Mouse (Mus musculus) ES-CJ7 (cell line): Measurements from ENCODE around the gene Foxn2.

ENCODE experiments used
- DNase-seq: peaks from one replicate; pipeline ENCODE4 v3.0.0; 2011; ENCODE audit warnings: low read depth, low spot score

Foxn2 gene

DNA sequence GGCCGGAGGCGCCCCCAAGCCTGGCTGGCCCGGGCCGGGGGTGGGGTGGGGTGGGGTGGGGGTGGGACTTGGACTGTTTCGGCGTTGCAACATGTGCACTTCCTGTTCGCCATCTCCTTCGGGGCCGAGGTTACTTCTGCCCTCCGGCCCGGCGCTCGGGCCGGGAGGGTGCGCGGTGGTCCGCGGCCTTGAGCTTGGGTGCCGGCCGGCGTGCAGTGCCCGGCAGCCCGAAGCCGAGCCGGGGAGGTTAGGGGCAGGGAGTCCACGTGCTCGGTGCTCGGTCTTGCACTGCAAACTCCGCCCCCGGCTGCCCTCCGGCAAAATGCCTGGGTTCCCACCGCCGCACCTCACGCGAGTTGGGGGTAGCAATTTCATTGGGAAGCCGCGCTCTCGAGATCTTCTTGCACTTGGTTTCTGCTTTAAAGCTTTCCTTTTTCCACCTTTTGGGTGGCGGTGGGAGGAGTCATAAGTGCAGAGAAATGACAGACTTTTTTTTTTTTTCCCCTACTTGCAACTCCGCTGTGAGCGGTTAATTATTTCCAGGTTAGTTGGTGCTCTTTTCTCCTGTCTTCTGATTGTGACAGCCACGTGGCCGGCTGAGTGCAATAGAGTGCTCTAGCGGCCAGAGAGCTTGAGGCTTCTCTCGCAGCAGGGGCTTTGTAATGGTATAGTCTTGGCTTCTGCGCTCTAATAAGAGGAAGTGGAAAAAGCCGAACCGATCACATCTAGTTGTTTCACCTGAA is 1.1 kb downstream of the Foxn2 start:
- peak; percentile 87 for DNase-seq

DNA sequence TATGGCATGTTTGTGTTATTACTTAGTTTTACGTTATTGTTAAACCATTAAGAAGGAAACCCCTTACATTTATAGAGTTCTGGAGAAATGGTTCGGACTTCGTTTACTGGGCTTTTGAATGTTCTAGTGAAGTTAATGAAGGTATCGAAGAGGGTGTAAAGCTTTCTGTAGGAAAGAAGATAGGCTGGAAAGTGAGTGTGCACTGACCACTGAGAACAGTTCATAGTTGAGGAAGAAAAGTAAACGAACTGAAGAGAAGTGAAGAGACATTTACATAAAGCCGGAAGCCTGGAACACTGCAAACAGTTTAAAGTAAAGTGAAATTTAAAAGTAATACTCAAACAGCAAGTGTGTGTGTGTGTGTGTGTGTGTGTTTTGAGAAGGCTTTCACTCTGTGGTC is 2.1 kb downstream of the Foxn2 start:
- no peak for DNase-seq

DNA sequence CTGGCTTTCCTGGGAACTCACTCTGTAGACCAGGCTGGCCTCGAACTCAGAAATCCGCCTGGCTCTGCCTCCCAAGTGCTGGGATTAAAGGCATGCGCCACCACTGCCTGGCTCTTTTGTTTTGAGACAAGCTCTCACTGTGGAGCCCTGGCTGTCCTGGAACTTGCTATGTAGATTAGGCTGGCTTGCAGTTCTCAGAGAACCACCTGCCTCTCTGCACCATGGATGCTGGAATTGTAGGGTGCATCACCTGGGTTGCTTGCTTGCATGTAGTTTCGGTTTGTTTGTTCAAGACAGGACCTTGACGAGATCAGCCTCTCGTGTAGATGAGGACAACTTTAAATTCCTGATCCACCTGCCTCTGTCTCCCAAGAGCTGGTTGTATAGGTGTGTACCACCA is 2.7 kb downstream of the Foxn2 start:
- peak; percentile 74 for DNase-seq

DNA sequence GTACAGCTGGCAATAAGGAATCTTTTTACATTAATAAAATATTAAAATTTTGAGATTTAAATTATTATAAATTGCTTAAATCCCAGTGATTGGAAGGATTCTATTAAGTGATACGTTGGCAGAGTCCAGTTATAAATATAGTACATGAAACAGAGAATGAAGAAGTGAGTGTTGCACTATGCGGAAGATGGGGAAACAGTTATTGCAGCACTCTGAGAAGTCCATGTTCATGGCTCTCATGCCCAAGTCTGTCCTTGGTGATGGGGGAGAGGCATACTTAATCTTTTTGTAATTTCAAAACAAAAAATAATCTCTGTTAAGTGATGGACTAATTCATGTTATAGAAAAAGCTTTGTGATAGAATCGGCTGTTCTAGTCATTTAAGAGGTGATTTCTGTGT is 17.6 kb downstream of the Foxn2 start:
- no peak for DNase-seq

DNA sequence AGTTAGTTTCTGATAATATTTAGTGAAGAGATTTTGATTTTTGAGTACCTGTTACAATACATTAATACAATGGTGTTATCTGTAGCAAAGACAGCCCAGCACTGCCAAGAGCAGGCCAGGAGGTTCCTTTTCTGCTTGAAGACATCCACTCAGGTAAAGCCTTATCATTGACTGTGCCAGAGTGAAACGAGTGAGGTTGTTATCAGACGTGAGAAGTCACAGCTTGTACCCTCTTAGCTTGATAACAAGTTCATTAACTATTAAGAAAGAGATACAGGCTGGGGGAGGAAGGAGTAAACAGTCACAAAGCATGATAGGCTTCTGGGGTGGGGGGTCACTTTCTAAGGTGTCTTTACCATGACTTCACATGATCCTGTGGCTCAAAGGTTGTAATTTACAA is 19.0 kb downstream of the Foxn2 start:
- no peak for DNase-seq

DNA sequence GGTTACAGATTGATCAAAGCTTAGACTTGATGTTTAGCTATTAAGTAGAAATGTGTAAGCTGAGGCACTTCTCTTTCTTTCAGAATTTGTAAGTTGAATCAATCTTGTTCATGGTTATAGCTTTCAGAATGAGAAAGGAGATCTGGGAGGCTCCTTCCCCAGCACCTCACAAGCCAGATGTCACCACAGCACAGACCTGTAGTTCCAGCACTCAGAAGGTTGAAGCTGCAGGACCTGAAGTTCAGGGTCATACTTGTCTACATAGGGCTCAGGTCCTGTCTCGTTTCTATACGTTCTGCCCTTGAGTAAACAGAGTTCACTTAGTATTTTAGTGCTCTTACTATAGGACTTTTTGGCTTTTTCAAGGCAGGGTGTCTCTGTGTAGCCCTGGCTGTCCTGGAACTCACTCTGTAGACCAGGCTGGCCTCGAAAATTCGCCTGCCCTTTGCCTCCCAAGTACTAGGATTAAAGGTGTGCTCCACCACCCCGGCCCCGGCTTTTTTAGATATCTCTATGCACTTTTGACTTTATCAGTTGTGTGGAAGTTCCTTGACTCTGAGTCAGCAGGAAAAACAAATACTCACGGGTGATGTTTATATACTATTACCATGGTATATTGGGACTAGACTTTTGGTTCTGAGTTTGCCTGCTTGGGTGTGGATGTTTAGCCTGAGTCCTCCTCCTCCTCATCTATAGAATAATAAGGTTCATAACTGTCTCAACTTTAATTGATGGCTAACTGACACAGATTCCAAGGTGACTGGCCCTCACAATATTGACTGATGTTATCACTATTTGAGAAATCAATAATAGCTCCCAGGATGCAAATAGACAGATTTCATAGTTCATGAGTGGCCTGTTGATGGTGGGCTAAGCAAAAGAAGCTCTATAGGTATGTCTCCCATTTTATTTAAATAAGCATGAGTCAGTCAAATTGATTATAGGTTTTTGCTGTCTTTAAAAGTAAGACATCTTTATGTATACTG is 19.7 kb downstream of the Foxn2 start:
- DNase-seq, result no peak

DNA sequence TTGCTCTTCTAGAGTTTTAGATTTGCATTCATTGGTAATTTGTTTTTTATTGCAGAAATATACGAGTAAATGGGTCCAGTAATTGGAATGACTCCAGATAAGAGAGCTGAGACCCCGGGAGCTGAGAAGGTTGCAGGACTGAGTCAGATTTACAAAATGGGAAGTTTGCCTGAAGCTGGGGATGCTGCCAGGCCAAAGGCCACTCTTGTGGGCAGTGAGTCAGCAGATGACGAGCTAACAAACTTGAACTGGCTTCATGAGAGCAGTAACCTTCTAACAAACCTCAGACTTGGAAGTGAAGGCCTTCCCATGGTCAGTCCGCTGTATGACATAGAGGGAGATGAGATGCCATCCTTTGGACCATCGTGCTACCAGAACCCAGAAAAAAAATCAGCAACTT is 22.1 kb downstream of the Foxn2 start:
- no peak for DNase-seq

DNA sequence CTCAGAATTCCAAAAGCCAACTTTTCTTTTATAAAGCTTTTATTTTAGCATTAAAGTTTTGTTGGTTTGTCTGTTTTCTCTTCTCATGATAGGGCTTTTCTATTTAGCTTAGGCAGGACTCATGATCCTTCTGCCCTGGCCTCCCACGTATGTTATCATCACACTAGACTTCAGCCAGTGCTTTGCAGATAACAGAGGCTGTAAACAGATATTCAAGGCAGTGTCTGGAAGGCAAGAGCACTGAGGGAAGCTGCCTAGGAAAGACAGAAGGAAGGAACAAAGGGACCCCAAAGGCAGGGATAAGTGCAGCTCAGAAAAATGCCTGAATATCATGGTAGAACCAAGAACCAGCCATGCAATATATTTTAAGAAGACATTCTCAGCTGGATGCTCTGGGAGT is 26.1 kb downstream of the Foxn2 start:
- DNase-seq, result no peak

DNA sequence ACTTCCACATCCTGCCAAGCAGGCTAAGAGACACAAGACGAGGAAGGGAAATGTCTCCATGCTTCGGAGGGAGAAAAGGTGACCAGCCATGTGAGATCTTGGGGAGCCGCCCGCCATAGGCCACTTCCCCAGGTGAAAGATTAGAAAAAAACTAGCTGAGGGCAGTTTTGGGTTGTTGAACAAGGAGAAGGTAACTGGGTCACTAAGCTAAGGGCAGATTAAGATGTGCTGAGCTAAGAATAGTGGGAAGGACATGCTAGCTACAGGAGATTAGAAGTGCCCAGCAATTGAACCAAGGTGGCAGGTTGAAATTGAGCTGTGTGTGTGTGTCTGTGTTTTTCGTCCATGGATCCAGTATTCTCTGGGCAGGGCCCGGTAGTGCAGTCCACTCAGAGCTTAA is 27.2 kb downstream of the Foxn2 start:
- no peak for DNase-seq

DNA sequence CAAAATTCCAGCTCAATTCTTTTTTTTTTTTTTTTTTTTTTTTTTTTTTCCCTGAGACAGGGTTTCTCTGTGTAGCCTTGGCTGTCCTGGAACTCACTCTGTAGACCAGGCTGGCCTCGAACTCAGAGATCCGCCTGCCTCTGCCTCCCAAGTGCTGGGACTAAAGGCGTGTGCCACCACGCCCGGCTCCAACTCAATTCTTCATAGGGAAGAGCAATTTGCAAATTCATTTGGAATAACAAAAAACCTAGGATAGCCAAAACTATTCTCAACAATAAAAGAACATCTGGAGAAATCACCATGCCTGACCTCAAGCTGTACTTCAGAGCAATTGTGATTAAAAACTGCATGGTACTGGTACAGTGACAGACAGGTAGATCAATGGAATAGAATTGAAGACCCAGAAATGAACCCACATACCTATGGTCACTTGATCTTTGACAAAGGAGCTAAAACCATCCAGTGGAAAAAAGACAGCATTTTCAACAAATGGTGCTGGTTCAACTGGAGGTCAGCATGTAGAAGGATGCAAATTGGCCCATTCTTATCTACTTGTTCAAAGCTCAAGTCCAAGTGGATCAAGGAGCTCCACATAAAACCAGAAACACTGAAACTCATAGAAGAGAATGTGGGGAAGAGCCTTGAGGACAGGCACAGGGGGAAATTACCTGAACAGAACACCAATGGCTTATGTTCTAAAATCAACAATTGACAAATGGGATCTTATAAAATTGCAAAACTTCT is 28.3 kb downstream of the Foxn2 start:
- DNase-seq, result peak; percentile 76

DNA sequence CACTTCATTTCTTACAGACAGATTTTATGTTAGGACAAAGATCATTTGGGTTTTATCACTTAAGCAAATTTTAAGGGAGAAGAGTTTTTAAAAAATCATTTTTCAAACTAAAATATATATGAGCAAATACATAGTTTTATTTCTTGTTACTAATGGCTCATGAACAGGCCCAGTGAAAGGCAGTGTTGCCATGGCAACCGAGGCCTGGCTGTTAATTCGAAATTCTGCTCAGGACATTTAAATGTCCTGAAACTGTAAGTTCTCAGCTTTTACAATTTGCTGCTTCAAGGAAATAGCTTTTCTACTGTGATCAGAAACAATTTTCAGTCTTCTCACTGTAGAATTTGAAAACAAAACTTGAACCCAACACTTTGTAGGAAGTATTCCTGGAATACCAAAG is 33.3 kb downstream of the Foxn2 start:
- DNase-seq, result no peak

DNA sequence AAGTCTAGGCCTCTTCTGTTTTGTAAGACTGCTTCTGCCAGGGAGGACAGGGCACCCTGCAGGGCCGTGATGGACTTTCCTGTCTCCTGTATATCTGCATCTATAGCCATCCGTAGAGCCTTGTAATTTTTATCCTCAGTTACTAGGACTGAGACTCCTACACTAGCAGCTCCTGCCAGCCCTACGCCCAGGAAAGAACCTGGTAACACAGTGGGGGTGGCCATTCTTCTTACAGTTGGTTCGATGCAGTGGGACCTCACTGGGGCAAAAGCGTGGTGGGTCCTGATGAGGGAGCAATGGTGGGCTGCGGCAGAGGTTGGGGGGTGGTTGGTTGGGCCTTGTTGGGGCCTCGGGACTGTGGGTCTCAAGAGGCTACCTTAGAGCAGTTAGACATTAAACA is 36.7 kb downstream of the Foxn2 start:
- DNase-seq, result no peak

DNA sequence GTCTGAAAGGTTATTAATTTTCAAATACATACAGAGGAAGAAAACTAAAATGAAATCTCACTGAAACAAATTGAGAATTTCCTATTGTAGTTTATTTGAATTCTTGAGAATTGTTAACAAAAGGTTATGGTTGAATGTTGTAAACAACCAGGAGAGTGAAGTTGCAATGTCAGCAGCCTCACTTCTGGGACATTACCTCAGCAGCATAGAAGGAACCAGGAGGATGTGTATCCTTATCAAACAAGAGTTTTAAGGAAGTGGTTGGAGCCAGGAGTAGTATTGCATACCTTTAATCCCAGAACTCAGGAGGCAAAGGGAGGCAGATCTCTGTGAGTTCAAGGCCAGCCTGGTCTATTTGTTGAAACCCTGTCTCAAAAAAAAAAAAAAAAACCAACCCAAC is 37.2 kb downstream of the Foxn2 start:
- DNase-seq, result no peak

DNA sequence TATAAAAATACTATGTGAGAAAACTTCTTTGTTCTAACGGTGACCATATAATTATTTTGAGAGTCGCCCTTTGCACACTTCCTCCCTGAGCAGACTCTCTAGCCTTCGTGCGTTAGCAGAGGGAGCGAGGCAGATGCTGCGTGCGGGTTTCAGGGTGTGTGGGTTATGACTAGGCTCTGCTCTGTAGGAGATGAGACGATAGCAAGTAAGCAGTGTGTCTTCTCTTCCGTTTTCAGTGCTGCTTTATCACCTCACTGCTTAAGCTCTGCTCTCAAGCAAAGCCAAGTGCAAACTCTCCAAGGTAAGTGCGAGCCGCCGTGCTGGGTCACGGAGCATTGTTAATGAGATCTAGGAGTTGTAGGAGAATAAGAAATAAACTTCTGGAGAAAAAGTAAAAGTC is 38.5 kb downstream of the Foxn2 start:
- no peak for DNase-seq

DNA sequence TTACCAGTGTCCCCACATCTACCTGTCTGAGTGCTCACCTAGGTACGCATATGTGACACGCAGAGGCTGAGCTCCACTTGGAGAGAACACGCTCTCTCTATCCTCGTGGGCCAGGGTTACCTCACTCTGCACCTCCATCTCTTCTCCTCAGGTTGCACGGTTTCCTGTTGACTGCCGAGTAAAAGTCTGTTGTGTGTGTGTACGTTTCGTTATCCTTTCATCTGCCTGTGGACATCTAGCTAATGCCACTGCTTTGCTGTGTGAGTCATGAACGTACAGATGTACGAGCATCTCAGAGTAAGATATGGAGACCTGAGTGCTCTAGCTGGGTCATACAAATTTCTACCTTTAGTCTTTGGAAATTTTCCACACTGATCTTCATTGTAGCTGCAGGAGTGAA is 39.9 kb downstream of the Foxn2 start:
- DNase-seq, result no peak

DNA sequence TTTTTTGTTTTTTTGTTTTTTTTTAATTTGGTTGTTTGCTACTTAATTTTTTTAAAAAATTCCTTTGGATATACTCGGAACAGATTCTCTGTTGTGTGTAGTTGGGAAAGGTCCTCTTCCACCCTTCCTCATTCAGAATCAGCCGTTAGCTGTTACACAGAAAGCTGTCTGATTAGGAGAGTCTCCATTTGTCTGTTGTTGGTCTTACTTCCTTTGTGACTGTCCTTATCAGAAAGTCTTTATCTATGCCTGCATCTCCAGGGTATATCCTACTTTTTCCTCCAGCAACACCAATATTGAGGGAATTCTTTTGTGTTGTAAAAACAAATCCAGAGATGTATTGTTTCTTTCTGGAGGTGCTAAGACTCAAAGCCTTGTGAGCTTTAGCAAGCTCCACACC is 40.6 kb downstream of the Foxn2 start:
- DNase-seq, result no peak

DNA sequence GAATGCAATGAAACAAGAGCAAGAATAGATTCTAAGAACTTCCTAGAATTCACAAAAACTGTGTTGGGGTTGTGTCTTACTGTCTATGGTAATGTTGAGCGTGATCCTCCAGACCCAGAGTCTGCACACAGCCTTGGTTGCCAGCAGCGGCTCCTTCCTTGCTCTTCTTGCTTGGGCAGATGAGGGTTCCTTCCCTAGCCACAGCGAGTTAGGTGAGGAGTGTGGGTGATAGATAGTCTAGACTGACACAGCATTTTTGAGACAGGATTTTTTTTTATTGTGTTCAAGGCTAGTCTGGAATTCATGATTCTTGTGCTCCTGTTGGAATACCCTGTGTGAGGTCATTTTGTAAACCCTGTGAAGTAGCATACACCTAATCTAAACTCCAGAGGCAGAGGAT is 41.1 kb downstream of the Foxn2 start:
- no peak for DNase-seq

DNA sequence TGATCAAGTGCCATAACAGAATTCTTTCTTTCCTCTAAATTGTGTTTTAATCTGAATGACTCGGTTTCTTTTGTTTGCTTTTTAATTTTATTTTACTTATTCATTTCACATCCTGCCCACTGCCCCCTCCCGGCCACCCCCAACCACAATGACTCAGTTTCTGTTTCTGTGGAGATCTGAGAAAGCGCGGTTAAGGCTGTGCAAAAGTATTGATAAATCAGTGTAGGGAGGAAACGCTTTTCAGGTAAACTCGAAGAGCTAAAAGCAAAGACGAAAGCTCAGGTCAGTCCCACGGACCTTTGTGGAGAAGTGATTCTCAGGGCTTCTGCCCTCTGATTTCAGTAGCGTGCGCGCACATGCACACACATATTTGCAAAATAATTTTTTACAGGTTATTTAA is 44.0 kb downstream of the Foxn2 start:
- no peak for DNase-seq

DNA sequence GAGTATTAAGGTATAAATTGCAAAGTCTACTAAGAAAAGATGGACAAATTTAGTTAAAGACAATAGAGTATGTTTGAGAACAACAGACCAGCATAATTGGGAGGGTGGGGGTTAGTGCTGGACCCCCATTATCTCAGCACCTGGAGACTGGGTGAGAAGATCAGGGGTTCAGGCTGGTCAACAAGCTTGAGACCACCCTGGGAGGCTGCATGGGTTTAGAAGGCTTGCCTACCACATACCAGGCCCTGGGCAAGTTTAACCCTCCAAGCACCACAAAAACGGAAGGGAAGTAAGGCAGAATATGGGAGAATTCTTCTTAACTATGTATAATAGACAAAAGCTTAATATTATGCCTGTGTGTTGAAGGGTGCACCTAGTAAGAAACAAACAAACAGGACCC is 44.4 kb downstream of the Foxn2 start:
- no peak for DNase-seq

DNA sequence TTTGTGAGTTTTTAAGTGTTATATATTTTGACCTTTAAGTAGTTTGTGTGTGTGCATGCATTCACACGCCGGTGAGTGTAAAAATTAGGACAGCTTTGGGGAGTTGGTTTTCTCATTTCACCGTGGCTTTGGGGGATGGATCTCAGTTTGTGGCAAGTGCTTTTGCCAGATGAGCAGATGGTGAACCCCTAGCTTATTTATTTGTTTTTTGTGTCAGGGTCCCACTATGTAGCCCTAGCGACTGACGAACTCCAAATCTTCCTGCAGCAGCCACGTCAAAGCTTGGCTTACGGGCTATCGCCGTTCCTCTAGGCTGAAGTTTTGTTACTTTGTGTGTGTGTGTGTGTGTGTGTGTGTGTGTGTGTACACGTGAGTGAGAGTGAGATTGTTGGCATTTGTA is 50.0 kb downstream of the Foxn2 start:
- no peak for DNase-seq

DNA sequence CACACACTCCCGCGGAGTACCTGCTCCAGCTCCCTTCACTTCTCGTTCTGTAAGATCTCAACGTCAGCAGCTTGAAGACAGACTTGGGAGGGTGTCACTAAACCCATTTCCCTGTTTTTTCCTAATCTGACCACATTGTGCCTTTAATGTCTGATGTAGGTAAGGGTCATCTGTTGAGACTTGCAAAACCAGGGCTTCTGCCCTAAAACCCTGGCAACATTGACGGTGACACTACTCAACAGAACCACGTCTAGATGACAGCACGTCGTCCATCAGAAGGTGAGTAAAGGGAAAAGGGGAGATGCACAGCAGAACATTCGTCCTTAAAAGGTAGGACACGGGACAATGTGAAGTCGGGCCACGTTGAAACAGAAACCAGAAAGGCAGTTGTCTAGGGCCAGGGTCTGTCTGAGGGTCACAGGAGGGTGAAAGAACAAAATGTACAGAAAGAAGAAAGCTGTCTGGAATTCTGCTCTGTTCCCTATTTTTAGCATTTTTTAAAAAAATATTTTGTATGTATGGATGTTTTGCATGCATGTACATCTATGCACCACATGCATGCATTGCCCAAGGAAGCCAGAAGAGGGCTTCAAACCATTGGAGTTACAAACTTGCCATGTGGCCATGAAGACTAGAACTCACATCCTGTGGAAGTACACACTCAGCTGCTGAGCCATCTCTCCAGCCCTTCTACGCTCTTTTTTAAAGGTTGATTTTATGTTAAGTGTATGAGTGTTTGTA is 51.0 kb downstream of the Foxn2 start:
- no peak for DNase-seq

DNA sequence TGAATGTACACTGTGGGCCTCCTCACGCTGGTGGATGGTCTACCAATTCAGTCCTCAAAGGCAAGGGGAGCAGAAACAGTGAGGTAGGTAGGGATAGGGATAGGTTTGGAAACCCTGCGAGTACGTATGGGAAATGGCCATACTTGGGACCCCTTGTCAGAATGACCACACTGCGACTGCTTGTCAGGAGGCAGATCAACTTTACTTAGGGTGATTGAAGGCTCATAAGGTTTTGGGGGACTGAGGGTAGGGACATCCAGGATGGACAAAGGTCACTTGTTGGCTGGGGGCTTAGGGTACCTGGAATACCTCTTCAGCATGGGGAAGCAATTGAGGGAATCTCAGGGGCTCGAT is 51.6 kb downstream of the Foxn2 start:
- no peak for DNase-seq
